Mouse (Mus musculus) forebrain, embryonic 12.5 days (tissue): ENCODE results near the gene Muc4. TPM values are rescaled to one million over a fixed set of nuclear protein-coding genes. Genes with fewer than 3 reads are reported as not detected.

Source experiments
- ATAC-seq: fragments of 200-750 bp; cut with Nextera tagmentation; 2 replicates; pipeline ENCODE4 v1.8.0; 2017; ENCODE audit warnings: moderate TSS enrichment; ENCODE audit not compliant: low FRiP score
- H3K27ac ChIP-seq: fragments of 300-500 bp; sonication (generic); 2 replicates; pipeline ENCODE4 v1.5.1; 2016; ENCODE audit warnings: mild to moderate bottlenecking
- H3K27me3 ChIP-seq: fragments of 300-500 bp; sonication (generic); 2 replicates; pipeline ENCODE4 v1.6.1; 2016; ENCODE audit warnings: mild to moderate bottlenecking
- H3K36me3 ChIP-seq: fragments of 300-500 bp; sonication (generic); replicated peaks from 2 replicates; pipeline ENCODE4 v1.6.1; 2016; ENCODE audit warnings: mild to moderate bottlenecking
- H3K4me1 ChIP-seq: fragments of 300-500 bp; sonication (generic); 2 replicates; pipeline ENCODE4 v1.6.1; 2016
- H3K4me2 ChIP-seq: fragments of 300-500 bp; sonication (generic); 2 replicates; pipeline ENCODE4 v1.6.1; 2016; ENCODE audit warnings: mild to moderate bottlenecking, moderate library complexity
- H3K4me3 ChIP-seq: fragments of 300-500 bp; sonication (generic); replicated peaks from 2 replicates; pipeline ENCODE4 v1.5.1; 2016; ENCODE audit warnings: mild to moderate bottlenecking
- H3K9ac ChIP-seq: fragments of 300-500 bp; sonication (generic); 2 replicates; pipeline ENCODE4 v1.6.1; 2016; ENCODE audit warnings: mild to moderate bottlenecking
- H3K9me3 ChIP-seq: fragments of 300-500 bp; sonication (generic); 2 replicates; pipeline ENCODE4 v1.6.1; 2016
- WGBS: fragments of 180-500 bp; shearing (Covaris S2); methylation state at CpG from one replicate; pipeline ENCODE4 v1.1.7; 2016; 5-methylcytosine and 5-hydroxymethylcytosine counted together
- polyA plus RNA-seq: library from polyadenylated mRNA; unstranded; fragments of >200 nt; fragmentation: Nextera tagmentation; extraction: Ambion mirVana; gene quantifications from 2 replicates; pipeline ENCODE4 v1.2.1, GENCODE M21; 2016

Gene Muc4
- polyA plus RNA-seq, 1 experiment from 2014 or later: 0.28 TPM

GRCm38 (mm10) chr16:32708457-32709033 is 27.1 kb upstream of the Muc4 start:
- Histone ChIP-seq H3K9me3 (no peaks in the 10 kb centered on the region), H3K27me3 (no peaks in the 10 kb centered on the region), H3K9ac (no peak overlapping the region), H3K27ac (no peak overlapping the region), H3K4me3 (no peak overlapping the region), H3K4me2 (no peak overlapping the region), H3K4me1 (no peaks in the 10 kb centered on the region), H3K36me3 (no peaks in the 10 kb centered on the region)
- no peak for ATAC-seq
- WGBS: 84% methylated on average over 10 of the region's 10 CpGs

- ATAC-seq: no peak
- Histone ChIP-seq H3K27me3 (no peaks in the 10 kb centered on the region), H3K4me2 (no peak overlapping the region), H3K4me3 (no peak overlapping the region), H3K36me3 (no peaks in the 10 kb centered on the region), H3K4me1 (no peaks in the 10 kb centered on the region), H3K9me3 (no peaks in the 10 kb centered on the region), H3K27ac (no peak overlapping the region), H3K9ac (no peak overlapping the region)
- WGBS: 87% methylated on average over 8 of the region's 8 CpGs
These were observed 26.6 kb upstream of the Muc4 start for GRCm38 (mm10) chr16:32709116-32709515.

GRCm38 (mm10) chr16:32710426-32711070 is 25.1 kb upstream of the Muc4 start:
- ATAC-seq: no peak
- H3K9ac ChIP-seq: no peak overlapping the region
- no peaks in the 10 kb centered on the region for H3K27me3 ChIP-seq
- H3K9me3 ChIP-seq: no peaks in the 10 kb centered on the region
- no peak overlapping the region for H3K4me3 ChIP-seq
- WGBS: 83% methylated on average over 14 of the region's 14 CpGs
- H3K36me3 ChIP-seq: no peaks in the 10 kb centered on the region
- no peak overlapping the region for H3K4me2 ChIP-seq
- no peak overlapping the region for H3K27ac ChIP-seq
- H3K4me1 ChIP-seq: peaks cover 4% of the 10 kb centered on the region; the same call in 1 of the 2 replicates

GRCm38 (mm10) chr16:32712202-32712601 is 23.5 kb upstream of the Muc4 start:
- no peak overlapping the region for H3K27ac ChIP-seq
- no peak overlapping the region for H3K4me2 ChIP-seq
- no peaks in the 10 kb centered on the region for H3K27me3 ChIP-seq
- ATAC-seq: no peak
- no peak overlapping the region for H3K9ac ChIP-seq
- no peaks in the 10 kb centered on the region for H3K9me3 ChIP-seq
- no peaks in the 10 kb centered on the region for H3K36me3 ChIP-seq
- WGBS: 87% methylated on average over 10 of the region's 11 CpGs
- no peak overlapping the region for H3K4me3 ChIP-seq
- H3K4me1 ChIP-seq: peaks cover 4% of the 10 kb centered on the region; the same call in 1 of the 2 replicates

GRCm38 (mm10) chr16:32713556-32713955 is 22.1 kb upstream of the Muc4 start:
- Histone ChIP-seq H3K9ac (no peak overlapping the region), H3K27me3 (no peaks in the 10 kb centered on the region), H3K4me2 (no peak overlapping the region), H3K27ac (no peak overlapping the region), H3K4me3 (no peak overlapping the region), H3K9me3 (no peaks in the 10 kb centered on the region), H3K36me3 (no peaks in the 10 kb centered on the region), H3K4me1 (peaks cover 4% of the 10 kb centered on the region; the same call in 1 of the 2 replicates)
- no peak for ATAC-seq
- 81% methylated on average over 6 of the region's 6 CpGs for WGBS

DNA sequence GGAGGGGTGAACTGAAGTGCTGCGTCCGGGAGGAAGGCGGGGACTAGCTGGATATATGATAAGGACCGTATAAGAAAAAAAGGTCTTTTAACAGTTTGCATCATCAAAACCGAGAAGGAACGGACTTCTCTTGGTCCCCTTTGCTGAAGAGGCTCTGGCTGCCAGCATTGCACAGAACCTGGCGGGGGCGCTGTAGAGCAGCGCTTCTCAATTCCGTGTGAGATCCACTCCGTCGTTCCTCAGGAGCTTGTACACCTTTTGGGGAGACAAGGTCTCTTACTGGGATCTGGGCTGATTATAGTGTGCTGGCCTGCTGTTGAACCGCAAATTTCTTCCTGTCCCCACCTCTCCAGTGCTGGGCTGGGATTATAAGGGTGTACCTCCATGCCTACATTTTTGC is 20.3 kb upstream of the Muc4 start:
- Histone ChIP-seq H3K27ac (no peak overlapping the region), H3K36me3 (no peaks in the 10 kb centered on the region), H3K27me3 (no peaks in the 10 kb centered on the region), H3K4me1 (peaks cover 4% of the 10 kb centered on the region; the same call in 1 of the 2 replicates), H3K4me2 (no peak overlapping the region), H3K4me3 (no peak overlapping the region), H3K9me3 (no peaks in the 10 kb centered on the region), H3K9ac (no peak overlapping the region)
- ATAC-seq: no peak
- 29% methylated on average over 13 of the region's 13 CpGs for WGBS

DNA sequence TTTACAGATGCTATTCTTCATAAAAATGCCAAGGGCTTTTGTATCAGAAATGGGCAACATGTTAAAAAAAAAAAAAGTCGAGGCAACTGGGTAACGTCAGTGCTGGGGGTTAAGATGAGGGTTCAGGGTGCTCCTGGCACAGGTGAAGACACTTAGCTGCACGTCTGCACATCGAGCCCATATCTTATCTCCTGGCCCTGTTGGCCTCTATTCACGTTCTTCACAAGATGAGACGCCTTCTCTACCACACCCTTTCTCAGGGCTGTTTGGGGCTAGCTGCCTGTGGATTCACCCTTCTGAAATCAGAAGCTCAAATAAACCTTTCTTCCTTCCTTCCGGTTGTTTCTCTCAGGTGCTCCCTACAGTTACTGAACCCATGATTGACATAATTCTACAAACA is 12.5 kb upstream of the Muc4 start:
- Histone ChIP-seq H3K9ac (no peak overlapping the region), H3K27ac (no peak overlapping the region), H3K4me2 (no peak overlapping the region), H3K27me3 (no peaks in the 10 kb centered on the region), H3K36me3 (no peaks in the 10 kb centered on the region), H3K9me3 (no peaks in the 10 kb centered on the region), H3K4me3 (no peak overlapping the region), H3K4me1 (no peaks in the 10 kb centered on the region)
- 87% methylated on average over 7 of the region's 7 CpGs for WGBS
- no peak for ATAC-seq

GRCm38 (mm10) chr16:32723767-32724166 is 11.9 kb upstream of the Muc4 start:
- Histone ChIP-seq H3K36me3 (no peaks in the 10 kb centered on the region), H3K4me1 (no peaks in the 10 kb centered on the region), H3K4me2 (no peak overlapping the region), H3K9ac (no peak overlapping the region), H3K27ac (no peak overlapping the region), H3K27me3 (no peaks in the 10 kb centered on the region), H3K9me3 (no peaks in the 10 kb centered on the region), H3K4me3 (no peak overlapping the region)
- no peak for ATAC-seq
- 88% methylated on average over 4 of the region's 4 CpGs for WGBS

DNA sequence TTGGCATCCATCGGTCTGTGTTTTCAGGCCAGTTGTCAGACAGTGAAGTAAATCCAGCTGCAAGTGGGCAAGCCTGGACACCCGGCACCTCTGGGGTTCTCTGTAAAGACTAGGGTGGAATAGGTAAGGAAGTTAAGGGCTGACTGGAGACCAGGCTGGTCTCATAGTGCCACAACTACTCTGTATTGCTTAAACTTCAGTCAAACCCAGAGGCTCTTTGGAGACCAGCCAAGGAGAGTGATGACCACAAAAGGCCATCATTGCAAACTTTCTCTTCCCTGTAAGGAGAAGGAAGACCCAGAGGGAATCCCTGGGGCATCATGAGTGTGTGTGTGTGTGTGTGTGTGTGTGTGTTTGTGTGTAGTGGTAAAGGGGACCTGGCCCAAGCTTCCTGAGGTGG is 11.4 kb upstream of the Muc4 start:
- no peaks in the 10 kb centered on the region for H3K9me3 ChIP-seq
- no peak overlapping the region for H3K9ac ChIP-seq
- H3K27me3 ChIP-seq: no peaks in the 10 kb centered on the region
- H3K36me3 ChIP-seq: no peaks in the 10 kb centered on the region
- no peak overlapping the region for H3K27ac ChIP-seq
- no peak for ATAC-seq
- H3K4me2 ChIP-seq: no peak overlapping the region
- H3K4me1 ChIP-seq: no peaks in the 10 kb centered on the region
- 88% methylated on average over 2 of the region's 2 CpGs for WGBS
- no peak overlapping the region for H3K4me3 ChIP-seq

- ATAC-seq: no peak
- Histone ChIP-seq H3K4me3 (no peak overlapping the region), H3K27ac (no peak overlapping the region), H3K4me1 (no peaks in the 10 kb centered on the region), H3K4me2 (no peak overlapping the region), H3K36me3 (no peaks in the 10 kb centered on the region), H3K27me3 (no peaks in the 10 kb centered on the region), H3K9me3 (no peaks in the 10 kb centered on the region), H3K9ac (no peak overlapping the region)
These were observed 9.2 kb upstream of the Muc4 start for GRCm38 (mm10) chr16:32726501-32726900.

DNA sequence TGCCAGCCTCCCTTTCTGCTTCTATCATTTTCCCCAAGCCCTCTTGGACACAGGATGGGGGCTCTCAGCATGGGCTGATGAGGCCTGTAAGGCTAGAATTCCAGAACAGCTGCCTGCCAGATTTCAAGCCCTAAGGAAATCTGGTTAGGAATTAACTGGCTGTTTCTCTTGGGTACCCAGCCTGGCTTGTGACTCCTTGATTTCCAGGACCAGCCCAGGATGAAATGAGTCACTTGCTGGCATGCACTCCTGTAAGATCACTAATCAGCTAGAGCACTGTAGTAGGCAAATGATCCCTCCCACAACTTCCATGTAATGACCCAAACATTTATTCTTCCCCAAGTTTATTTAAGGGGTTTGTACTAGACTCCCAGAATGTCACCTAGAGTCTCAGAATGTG is 7.4 kb upstream of the Muc4 start:
- no peak overlapping the region for H3K9ac ChIP-seq
- no peak overlapping the region for H3K27ac ChIP-seq
- H3K4me1 ChIP-seq: no peaks in the 10 kb centered on the region
- no peaks in the 10 kb centered on the region for H3K9me3 ChIP-seq
- H3K27me3 ChIP-seq: no peaks in the 10 kb centered on the region
- H3K4me2 ChIP-seq: no peak overlapping the region
- no peak for ATAC-seq
- no peak overlapping the region for H3K4me3 ChIP-seq
- H3K36me3 ChIP-seq: no peaks in the 10 kb centered on the region

DNA sequence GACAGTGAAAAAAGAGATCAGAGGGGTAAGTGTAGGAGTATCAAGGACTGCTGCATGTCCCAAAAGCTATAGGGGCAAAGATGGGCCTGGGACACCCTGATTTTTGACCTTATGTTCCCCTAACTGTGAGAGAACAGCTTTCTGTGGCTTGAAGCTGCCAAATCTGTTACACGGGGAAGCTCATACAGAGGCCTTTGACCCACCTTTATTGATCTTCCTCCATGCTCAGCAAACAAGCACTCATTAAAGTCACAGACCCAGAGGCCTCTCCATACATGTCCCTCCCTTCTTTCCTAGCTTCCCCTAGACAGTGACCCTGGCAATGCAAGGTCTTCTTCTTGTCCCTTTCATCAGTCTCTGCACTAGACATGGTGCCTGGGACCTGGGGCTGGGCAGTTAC is 7.0 kb upstream of the Muc4 start:
- Histone ChIP-seq H3K9me3 (no peaks in the 10 kb centered on the region), H3K4me3 (no peak overlapping the region), H3K36me3 (no peaks in the 10 kb centered on the region), H3K4me2 (no peak overlapping the region), H3K9ac (no peak overlapping the region), H3K27ac (no peak overlapping the region), H3K27me3 (no peaks in the 10 kb centered on the region), H3K4me1 (no peaks in the 10 kb centered on the region)
- ATAC-seq: no peak
- 85% methylated on average over 1 of the region's 1 CpGs for WGBS

- no peak for ATAC-seq
- H3K9me3 ChIP-seq: no peaks in the 10 kb centered on the region
- WGBS: 91% methylated on average over 3 of the region's 3 CpGs
These were observed 2.5 kb upstream of the Muc4 start for GRCm38 (mm10) chr16:32733213-32733612.

More at GRCm38 (mm10) chr16:32733213-32733612, 2.5 kb upstream of the Muc4 start:
- Histone ChIP-seq H3K27me3 (peaks cover 6% of the 10 kb centered on the region; the same call in 1 of the 2 replicates), H3K4me1 (no peaks in the 10 kb centered on the region), H3K27ac (no peak overlapping the region), H3K36me3 (no peaks in the 10 kb centered on the region), H3K9ac (no peak overlapping the region), H3K4me3 (no peak overlapping the region), H3K4me2 (no peak overlapping the region)
